Mouse (Mus musculus) erythroblast, embryonic 14.5 days (primary cell): ENCODE measurements around the gene Fam118a. TPM values are rescaled to one million over a fixed set of nuclear protein-coding genes. Genes with fewer than 3 reads are reported as not detected.

Experiments
- H3K27me3 ChIP-seq: 2 replicates; pipeline ENCODE4 v1.6.1; 2012; ENCODE audit warnings: inconsistent platforms; ENCODE audit not compliant: control insufficient read depth
- H3K36me3 ChIP-seq: 2 replicates; pipeline ENCODE4 v1.6.1; 2012; ENCODE audit warnings: mild to moderate bottlenecking, inconsistent platforms; ENCODE audit not compliant: control insufficient read depth
- H3K4me1 ChIP-seq: 2 replicates; pipeline ENCODE4 v1.6.1; 2012; ENCODE audit warnings: inconsistent platforms; ENCODE audit not compliant: control insufficient read depth
- H3K4me3 ChIP-seq: replicated peaks from 2 replicates; pipeline ENCODE3; 2012; ENCODE audit warnings: moderate library complexity, mild to moderate bottlenecking, inconsistent platforms
- H3K9me3 ChIP-seq: 2 replicates; pipeline ENCODE4 v1.6.1; 2012; ENCODE audit warnings: low read length, inconsistent platforms, mixed read lengths; ENCODE audit not compliant: control insufficient read depth
- GATA1 ChIP-seq: IDR thresholded peaks from 2 replicates; pipeline ENCODE4 v1.6.1; 2012; ENCODE audit warnings: low read length, inconsistent platforms, mixed read lengths
- TAL1 ChIP-seq: IDR thresholded peaks from 3 replicates; pipeline ENCODE4 v1.6.1; 2012; ENCODE audit warnings: low read length, inconsistent platforms, mixed read lengths
- polyA plus RNA-seq: library from polyadenylated mRNA; stranded (reverse); fragments of >175 nt; gene quantifications from 2 replicates; pipeline ENCODE4 v1.2.3, GENCODE M21; 2012

The Fam118a gene
- polyA plus RNA-seq, 1 experiment = 0.42 TPM

GRCm38 (mm10) chr15:84989098-84989497 lies 39.6 kb upstream of the Fam118a start:
- H3K4me3 ChIP-seq = no peak overlapping the region
- no peaks in the 10 kb centered on the region for H3K9me3 ChIP-seq
- H3K36me3 ChIP-seq = no peaks in the 10 kb centered on the region
- peaks cover 37% of the 10 kb centered on the region for H3K27me3 ChIP-seq
- TF ChIP-seq GATA1 (no peak), TAL1 (no peak)
- H3K4me1 ChIP-seq = peaks cover 17% of the 10 kb centered on the region

GRCm38 (mm10) chr15:84989771-84990170 lies 39.0 kb upstream of the Fam118a start:
- Histone ChIP-seq H3K4me3 (no peak overlapping the region), H3K4me1 (peaks cover 17% of the 10 kb centered on the region), H3K36me3 (no peaks in the 10 kb centered on the region), H3K27me3 (peaks cover 37% of the 10 kb centered on the region), H3K9me3 (no peaks in the 10 kb centered on the region)
- no peak for TF ChIP-seq TAL1
- TF ChIP-seq GATA1 = no peak

GRCm38 (mm10) chr15:84994498-84994897 lies 34.2 kb upstream of the Fam118a start:
- no peaks in the 10 kb centered on the region; the same call in none of the 2 replicates for H3K27me3 ChIP-seq
- H3K36me3 ChIP-seq = no peaks in the 10 kb centered on the region
- no peak for TF ChIP-seq GATA1
- TF ChIP-seq TAL1 = no peak
- no peaks in the 10 kb centered on the region for H3K9me3 ChIP-seq
- no peaks in the 10 kb centered on the region for H3K4me1 ChIP-seq
- H3K4me3 ChIP-seq = no peak overlapping the region

GRCm38 (mm10) chr15:84995041-84995440 lies 33.7 kb upstream of the Fam118a start:
- H3K27me3 ChIP-seq = no peaks in the 10 kb centered on the region; the same call in 1 of the 2 replicates
- TF ChIP-seq TAL1 = no peak
- TF ChIP-seq GATA1 = no peak
- H3K36me3 ChIP-seq = no peaks in the 10 kb centered on the region
- no peaks in the 10 kb centered on the region for H3K9me3 ChIP-seq
- no peaks in the 10 kb centered on the region for H3K4me1 ChIP-seq
- no peak overlapping the region for H3K4me3 ChIP-seq

- TF ChIP-seq TAL1 (no peak), GATA1 (no peak)
- Histone ChIP-seq H3K36me3 (no peaks in the 10 kb centered on the region), H3K4me1 (no peaks in the 10 kb centered on the region), H3K9me3 (no peaks in the 10 kb centered on the region), H3K4me3 (no peak overlapping the region), H3K27me3 (no peaks in the 10 kb centered on the region; the same call in 1 of the 2 replicates)
Observed at GRCm38 (mm10) chr15:84995967-84996366, 32.8 kb upstream of the Fam118a start.

GRCm38 (mm10) chr15:84997768-84998454 lies 30.8 kb upstream of the Fam118a start:
- H3K4me3 ChIP-seq = no peak overlapping the region
- H3K9me3 ChIP-seq = no peaks in the 10 kb centered on the region
- H3K27me3 ChIP-seq = peaks cover 4% of the 10 kb centered on the region
- no peaks in the 10 kb centered on the region for H3K36me3 ChIP-seq
- TF ChIP-seq GATA1 (no peak), TAL1 (no peak)
- H3K4me1 ChIP-seq = no peaks in the 10 kb centered on the region

- Histone ChIP-seq H3K36me3 (no peaks in the 10 kb centered on the region), H3K27me3 (peaks cover 4% of the 10 kb centered on the region), H3K9me3 (no peaks in the 10 kb centered on the region), H3K4me1 (no peaks in the 10 kb centered on the region), H3K4me3 (no peak overlapping the region)
- no peak for TF ChIP-seq GATA1
- no peak for TF ChIP-seq TAL1
Observed at GRCm38 (mm10) chr15:84999911-85000310, 28.8 kb upstream of the Fam118a start.

- TF ChIP-seq TAL1 = no peak
- no peak for TF ChIP-seq GATA1
- no peaks in the 10 kb centered on the region for H3K9me3 ChIP-seq
- no peaks in the 10 kb centered on the region for H3K4me1 ChIP-seq
- H3K4me3 ChIP-seq = no peak overlapping the region
- no peaks in the 10 kb centered on the region for H3K36me3 ChIP-seq
- H3K27me3 ChIP-seq = peaks cover 4% of the 10 kb centered on the region
Observed at GRCm38 (mm10) chr15:85000984-85001982, 27.5 kb upstream of the Fam118a start.

- Histone ChIP-seq H3K4me3 (no peak overlapping the region), H3K9me3 (no peaks in the 10 kb centered on the region), H3K27me3 (no peaks in the 10 kb centered on the region), H3K4me1 (no peaks in the 10 kb centered on the region), H3K36me3 (no peaks in the 10 kb centered on the region)
- TF ChIP-seq GATA1 = no peak
- no peak for TF ChIP-seq TAL1
Observed at GRCm38 (mm10) chr15:85009666-85010065, 19.1 kb upstream of the Fam118a start.
